Mouse (Mus musculus): ENCODE data around the gene Mfrp.
A peak's percentile ranks its signal among the peaks of the same experiment; 100 is the strongest.

Gene Mfrp

GRCm38 (mm10) chr9:44129633-44130032 is 28.1 kb downstream of the Mfrp start:
- DNase-seq (ENCODE audit: low read depth, low spot score) = no peak

- peak; percentile 87 for DNase-seq (ENCODE audit: low read depth, low spot score)
Measured at GRCm38 (mm10) chr9:44130034-44130433, 28.5 kb downstream of the Mfrp start.

- DNase-seq (ENCODE audit: low read depth, low spot score) = peak; percentile 62
Measured at GRCm38 (mm10) chr9:44130581-44131275, 29.2 kb downstream of the Mfrp start.

- DNase-seq (ENCODE audit: low read depth, low spot score) = no peak
Measured at GRCm38 (mm10) chr9:44131276-44131590, 29.7 kb downstream of the Mfrp start.

GRCm38 (mm10) chr9:44132200-44132599 is 30.7 kb downstream of the Mfrp start:
- no peak for DNase-seq (ENCODE audit: low read depth, low spot score)

- DNase-seq (ENCODE audit: low read depth, low spot score) = no peak
Measured at GRCm38 (mm10) chr9:44133287-44133686, 31.8 kb downstream of the Mfrp start.

- DNase-seq (ENCODE audit: low read depth, low spot score) = peak; percentile 57
Measured at GRCm38 (mm10) chr9:44134101-44134850, 32.7 kb downstream of the Mfrp start, which contains the start of gene Mcam. Mcam (plus strand) TSS chr9:44134469.

GRCm38 (mm10) chr9:44134851-44135730 is 33.6 kb downstream of the Mfrp start:
- DNase-seq (ENCODE audit: low read depth, low spot score) = peak; percentile 57

- no peak for DNase-seq (ENCODE audit: low read depth, low spot score)
Measured at GRCm38 (mm10) chr9:44135731-44136411, 34.3 kb downstream of the Mfrp start.

- no peak for DNase-seq (ENCODE audit: low read depth, low spot score)
Measured at GRCm38 (mm10) chr9:44137846-44138245, 36.3 kb downstream of the Mfrp start.

- DNase-seq (ENCODE audit: low read depth, low spot score) = no peak
Measured at GRCm38 (mm10) chr9:44141951-44142350, 40.4 kb downstream of the Mfrp start.

GRCm38 (mm10) chr9:44143421-44143820 is 41.9 kb downstream of the Mfrp start:
- no peak for DNase-seq (ENCODE audit: low read depth, low spot score)

GRCm38 (mm10) chr9:44144023-44144717 is 42.6 kb downstream of the Mfrp start:
- no peak for DNase-seq (ENCODE audit: low read depth, low spot score)

GRCm38 (mm10) chr9:44144718-44145060 is 43.2 kb downstream of the Mfrp start:
- DNase-seq (ENCODE audit: low read depth, low spot score) = no peak

GRCm38 (mm10) chr9:44147290-44147689 is 45.8 kb downstream of the Mfrp start:
- DNase-seq (ENCODE audit: low read depth, low spot score) = peak; percentile 46
